Mouse (Mus musculus) hindbrain, embryonic 13.5 days (tissue): ENCODE measurements around the gene Ints11. TPM values are rescaled to one million over a fixed set of nuclear protein-coding genes. Genes with fewer than 3 reads are reported as not detected.
A peak's percentile ranks its signal among the peaks of the same experiment; 100 is the strongest.

Experiments
- ATAC-seq: fragments of 200-750 bp; cut with Nextera tagmentation; 2 replicates; pipeline ENCODE4 v1.8.0; 2017; ENCODE audit warnings: moderate TSS enrichment; ENCODE audit not compliant: low FRiP score
- H3K27ac ChIP-seq: fragments of 300-500 bp; sonication (generic); 2 replicates; pipeline ENCODE4 v1.5.1; 2015; ENCODE audit warnings: inconsistent platforms, mild to moderate bottlenecking, moderate library complexity
- H3K27me3 ChIP-seq: fragments of 300-500 bp; sonication (generic); 2 replicates; pipeline ENCODE4 v1.6.1; 2015; ENCODE audit warnings: mild to moderate bottlenecking, inconsistent platforms
- H3K36me3 ChIP-seq: fragments of 300-500 bp; sonication (generic); 2 replicates; pipeline ENCODE4 v1.6.1; 2015; ENCODE audit warnings: mild to moderate bottlenecking, inconsistent platforms
- H3K4me1 ChIP-seq: fragments of 300-500 bp; sonication (generic); replicated peaks from 2 replicates; pipeline ENCODE4 v1.6.1; 2015; ENCODE audit warnings: inconsistent platforms
- H3K4me2 ChIP-seq: fragments of 300-500 bp; sonication (generic); 2 replicates; pipeline ENCODE4 v1.6.1; 2015; ENCODE audit warnings: inconsistent platforms, mild to moderate bottlenecking, moderate library complexity
- H3K4me3 ChIP-seq: fragments of 300-500 bp; sonication (generic); 2 replicates; pipeline ENCODE4 v1.5.1; 2015; ENCODE audit warnings: mild to moderate bottlenecking, inconsistent platforms
- H3K9ac ChIP-seq: fragments of 300-500 bp; sonication (generic); 2 replicates; pipeline ENCODE4 v1.6.1; 2015; ENCODE audit warnings: mild to moderate bottlenecking, inconsistent platforms
- H3K9me3 ChIP-seq: fragments of 300-500 bp; sonication (generic); 2 replicates; pipeline ENCODE4 v1.6.1; 2016; ENCODE audit warnings: inconsistent platforms
- WGBS: fragments of 180-500 bp; shearing (Covaris S2); methylation state at CpG from one replicate; pipeline ENCODE4 v1.1.7; 2015; 5-methylcytosine and 5-hydroxymethylcytosine counted together
- polyA plus RNA-seq: library from polyadenylated mRNA; unstranded; fragments of >200 nt; fragmentation: Nextera tagmentation; extraction: Ambion mirVana; gene quantifications from 2 replicates; pipeline ENCODE4 v1.2.1, GENCODE M21; 2015

The Ints11 gene
- polyA plus RNA-seq, 1 experiment from 2014 or later, result 74.8 TPM

- Histone ChIP-seq H3K4me1 (peaks cover 19% of the 10 kb centered on the region), H3K9ac (no peak overlapping the region), H3K27ac (no peak overlapping the region), H3K36me3 (peaks cover 72% of the 10 kb centered on the region), H3K9me3 (no peaks in the 10 kb centered on the region), H3K4me2 (no peak overlapping the region), H3K27me3 (no peaks in the 10 kb centered on the region), H3K4me3 (no peak overlapping the region)
- no peak for ATAC-seq
- WGBS, result 94% methylated on average over 5 of the region's 5 CpGs
Observed at GRCm38 (mm10) chr4:155886330-155886729, 17.0 kb downstream of the Ints11 start.

DNA sequence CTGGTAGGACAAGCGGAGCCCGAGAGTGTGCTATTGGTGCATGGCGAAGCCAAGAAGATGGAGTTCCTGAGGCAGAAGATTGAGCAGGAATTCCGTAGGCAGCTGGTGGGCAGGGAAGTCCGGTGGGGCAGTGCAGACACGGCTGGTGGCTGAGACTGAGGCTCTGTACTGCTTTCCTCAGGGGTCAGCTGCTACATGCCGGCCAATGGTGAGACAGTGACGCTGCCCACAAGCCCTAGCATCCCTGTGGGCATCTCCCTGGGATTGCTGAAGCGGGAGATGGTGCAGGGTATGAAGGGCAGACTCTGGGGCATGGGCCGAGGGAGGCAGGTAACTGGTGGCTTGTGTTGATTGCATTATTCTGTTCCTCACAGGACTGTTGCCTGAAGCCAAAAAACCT, 18.3 kb downstream of the Ints11 start:
- Histone ChIP-seq H3K27ac (no peak overlapping the region), H3K36me3 (peaks cover 69% of the 10 kb centered on the region), H3K4me1 (peaks cover 21% of the 10 kb centered on the region), H3K4me3 (no peak overlapping the region), H3K27me3 (no peaks in the 10 kb centered on the region), H3K9ac (no peak overlapping the region), H3K4me2 (no peak overlapping the region), H3K9me3 (no peaks in the 10 kb centered on the region)
- WGBS, result 90% methylated on average over 10 of the region's 10 CpGs
- ATAC-seq, result no peak

GRCm38 (mm10) chr4:155888181-155888580, 18.8 kb downstream of the Ints11 start:
- no peak overlapping the region for H3K9ac ChIP-seq
- H3K4me1 ChIP-seq, result peaks cover 26% of the 10 kb centered on the region
- H3K9me3 ChIP-seq, result no peaks in the 10 kb centered on the region
- WGBS, result 93% methylated on average over 9 of the region's 9 CpGs
- H3K27me3 ChIP-seq, result no peaks in the 10 kb centered on the region
- H3K4me2 ChIP-seq, result no peak overlapping the region
- peaks cover 64% of the 10 kb centered on the region for H3K36me3 ChIP-seq
- no peak for ATAC-seq
- no peak overlapping the region for H3K4me3 ChIP-seq
- H3K27ac ChIP-seq, result no peak overlapping the region

DNA sequence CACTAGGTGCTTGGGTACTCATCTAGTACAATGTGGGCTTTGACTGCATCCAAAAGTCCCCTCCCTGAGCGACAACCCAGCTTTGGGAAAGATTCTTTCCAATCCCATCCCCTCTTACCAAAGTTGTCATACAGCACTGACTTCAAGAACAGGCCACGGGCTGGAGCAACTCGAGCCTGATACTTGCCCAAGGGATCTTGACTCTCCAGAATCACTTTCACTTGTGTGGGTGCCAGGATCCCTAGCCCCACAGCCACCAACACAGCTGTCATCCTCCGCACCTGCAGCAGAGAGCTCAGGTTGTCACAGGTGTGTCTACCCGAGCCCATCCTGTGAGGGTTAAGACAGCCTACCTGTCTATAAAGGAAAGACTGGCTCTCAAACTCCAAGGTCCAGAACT, 20.0 kb downstream of the Ints11 start:
- no peaks in the 10 kb centered on the region for H3K27me3 ChIP-seq
- no peak overlapping the region for H3K4me2 ChIP-seq
- H3K36me3 ChIP-seq, result peaks cover 56% of the 10 kb centered on the region
- no peaks in the 10 kb centered on the region for H3K9me3 ChIP-seq
- 87% methylated on average over 5 of the region's 5 CpGs for WGBS
- no peak overlapping the region for H3K9ac ChIP-seq
- H3K4me1 ChIP-seq, result peaks cover 37% of the 10 kb centered on the region
- no peak overlapping the region for H3K27ac ChIP-seq
- no peak overlapping the region for H3K4me3 ChIP-seq
- ATAC-seq, result no peak

DNA sequence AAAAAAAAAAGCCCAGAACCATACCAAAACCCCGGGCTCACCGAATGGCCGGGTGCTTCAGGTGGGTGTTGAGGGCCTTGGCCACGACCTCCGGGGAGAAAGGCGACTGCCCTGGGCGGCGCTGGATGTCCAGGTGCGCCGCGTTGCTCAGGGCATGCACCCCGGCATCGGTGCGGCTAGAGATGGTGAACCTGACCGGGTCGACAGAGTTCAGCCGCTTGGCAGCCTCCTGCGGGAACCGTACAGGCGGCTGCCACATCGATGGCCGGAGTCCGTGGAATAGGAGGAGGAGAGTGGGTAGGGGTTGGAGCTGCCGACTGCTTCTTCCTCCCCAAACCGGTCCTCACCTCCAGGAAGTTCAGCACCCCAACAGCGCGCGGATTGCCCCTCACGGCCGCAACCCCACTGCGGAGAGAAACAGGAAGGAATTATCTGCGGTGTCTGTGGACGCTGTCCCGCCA, 21.7 kb downstream of the Ints11 start:
- Histone ChIP-seq H3K27ac (peak overlapping the region; percentile 69; the same call in 1 of the 2 replicates), H3K9me3 (no peaks in the 10 kb centered on the region), H3K4me2 (peak overlapping the region; percentile 99), H3K4me3 (peak overlapping the region; percentile 93), H3K4me1 (peaks cover 55% of the 10 kb centered on the region), H3K27me3 (no peaks in the 10 kb centered on the region), H3K36me3 (peaks cover 48% of the 10 kb centered on the region), H3K9ac (peak overlapping the region; percentile 98)
- peak; percentile 4; the same call in 1 of the 2 replicates for ATAC-seq
- under 1% methylated on average over 34 of the region's 34 CpGs for WGBS

DNA sequence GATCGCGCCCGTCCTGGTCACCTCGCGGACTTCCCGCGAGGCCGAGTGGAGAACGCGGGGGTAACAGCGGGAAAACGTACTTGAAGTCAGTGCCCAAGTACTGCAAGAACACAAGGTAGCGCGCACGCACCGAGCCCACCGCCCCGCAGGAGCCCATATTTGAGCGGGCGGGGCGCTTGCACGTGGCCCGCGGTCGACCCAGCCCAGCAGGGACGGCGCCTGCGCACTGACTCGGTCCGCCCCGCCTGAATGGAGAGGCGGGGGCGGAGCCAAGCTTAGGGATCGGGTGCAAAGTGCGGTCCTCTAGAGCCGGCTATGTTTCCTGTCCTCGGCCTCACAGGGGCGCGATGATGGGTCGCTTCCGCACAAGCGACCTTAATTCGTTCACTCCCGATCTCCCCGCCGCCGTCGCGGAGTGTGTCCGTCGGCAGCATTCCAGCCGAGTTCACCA, 22.2 kb downstream of the Ints11 start, which contains the start of the genes Pusl1 and Acap3:
Gene Pusl1, minus strand, starts transcription at position 231 of the 451 bp plus-strand sequence.
Gene Acap3, plus strand, starts transcription at position 272 of the 451 bp plus-strand sequence.
- peak within 1 kb of the TSS; percentile 99 for H3K4me2 ChIP-seq
- peak within 1 kb of the TSS; percentile 99 for H3K27ac ChIP-seq
- ATAC-seq, result peak; percentile 84
- peak within 1 kb of the TSS; percentile 93 for H3K4me3 ChIP-seq
- H3K9me3 ChIP-seq, result no peaks in the 10 kb centered on the region
- peaks cover 48% of the 10 kb centered on the region for H3K36me3 ChIP-seq
- peaks cover 58% of the 10 kb centered on the region for H3K4me1 ChIP-seq
- H3K9ac ChIP-seq, result peak within 1 kb of the TSS; percentile 98
- H3K27me3 ChIP-seq, result no peaks in the 10 kb centered on the region
- under 1% methylated on average over 52 of the region's 52 CpGs for WGBS

DNA sequence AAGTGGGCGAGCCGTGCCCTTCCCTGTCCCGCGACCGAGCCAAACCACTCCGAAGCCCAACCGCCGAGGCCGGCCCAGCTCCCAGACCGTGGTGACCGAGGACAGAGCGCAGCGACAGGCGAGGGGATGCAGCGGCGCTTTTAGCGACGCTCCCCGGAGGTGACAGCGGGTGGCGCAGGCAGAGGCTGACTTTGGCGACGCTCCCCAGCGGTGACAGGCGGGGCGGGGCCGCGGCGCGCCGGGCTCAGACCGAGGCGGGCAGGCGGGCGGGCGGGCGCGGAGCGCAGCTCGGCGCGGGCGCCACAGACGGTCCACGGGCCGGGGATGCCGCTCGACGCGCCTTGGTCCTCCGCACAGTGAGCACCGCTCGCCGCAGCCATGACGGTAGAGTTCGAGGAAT, 22.7 kb downstream of the Ints11 start:
- under 1% methylated on average over 54 of the region's 56 CpGs for WGBS
- peak; percentile 91 for ATAC-seq
- no peaks in the 10 kb centered on the region for H3K27me3 ChIP-seq
- H3K36me3 ChIP-seq, result peaks cover 48% of the 10 kb centered on the region
- no peaks in the 10 kb centered on the region for H3K9me3 ChIP-seq
- peak overlapping the region; percentile 98 for H3K9ac ChIP-seq
- H3K27ac ChIP-seq, result peak overlapping the region; percentile 99
- peaks cover 58% of the 10 kb centered on the region for H3K4me1 ChIP-seq
- H3K4me2 ChIP-seq, result peak overlapping the region; percentile 99
- H3K4me3 ChIP-seq, result peak overlapping the region; percentile 93

DNA sequence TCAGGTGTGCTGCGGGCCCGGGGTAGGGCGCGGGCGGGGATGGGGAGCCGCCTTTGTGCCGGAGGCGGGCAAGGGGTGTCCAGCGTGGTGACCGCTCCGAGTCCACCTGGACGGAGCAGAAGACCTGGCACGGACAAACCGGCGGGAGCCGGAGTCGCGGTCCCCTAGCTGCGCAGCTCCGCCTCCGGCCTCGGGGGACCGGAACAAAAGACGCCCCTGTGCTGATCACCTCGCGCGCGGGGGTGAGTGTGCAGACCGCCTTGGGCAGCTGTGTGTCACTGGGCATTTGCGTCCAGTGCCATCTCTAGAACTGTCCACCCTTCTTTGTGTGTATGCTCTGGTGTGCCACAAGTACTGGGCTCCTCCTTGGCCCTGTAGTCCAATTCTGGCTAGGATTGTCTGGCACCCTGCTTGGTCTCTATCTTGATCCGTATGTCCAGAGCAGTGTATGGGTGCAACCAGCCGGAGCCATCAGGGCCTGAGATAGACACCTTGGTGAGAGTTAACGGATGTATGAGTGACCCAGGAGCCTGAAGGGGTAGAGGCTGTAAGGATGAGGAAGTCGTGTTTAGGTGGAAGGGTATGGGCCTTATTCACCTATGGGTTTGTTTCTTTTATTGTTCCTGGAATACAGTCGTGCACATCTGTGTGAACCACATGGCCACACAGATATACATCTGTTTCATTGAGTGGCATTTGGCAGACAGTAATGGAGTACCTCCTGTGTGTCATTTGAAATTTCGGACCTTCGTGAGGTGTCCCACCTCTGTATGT, 23.3 kb downstream of the Ints11 start:
- H3K4me1 ChIP-seq, result peaks cover 58% of the 10 kb centered on the region
- 5% methylated on average over 35 of the region's 37 CpGs for WGBS
- peak overlapping the region; percentile 99 for H3K27ac ChIP-seq
- peak; percentile 65 for ATAC-seq
- H3K4me2 ChIP-seq, result peak overlapping the region; percentile 99
- H3K27me3 ChIP-seq, result no peaks in the 10 kb centered on the region
- peak overlapping the region; percentile 93 for H3K4me3 ChIP-seq
- H3K36me3 ChIP-seq, result peaks cover 44% of the 10 kb centered on the region
- no peaks in the 10 kb centered on the region for H3K9me3 ChIP-seq
- peak overlapping the region; percentile 98 for H3K9ac ChIP-seq

GRCm38 (mm10) chr4:155893212-155893690, 23.9 kb downstream of the Ints11 start:
- no peaks in the 10 kb centered on the region for H3K27me3 ChIP-seq
- WGBS, result 70% methylated on average over 8 of the region's 8 CpGs
- ATAC-seq, result no peak
- no peak overlapping the region for H3K27ac ChIP-seq
- H3K9ac ChIP-seq, result peak overlapping the region; percentile 98
- peaks cover 42% of the 10 kb centered on the region for H3K36me3 ChIP-seq
- peak overlapping the region; percentile 93 for H3K4me3 ChIP-seq
- H3K9me3 ChIP-seq, result no peaks in the 10 kb centered on the region
- H3K4me1 ChIP-seq, result peaks cover 58% of the 10 kb centered on the region
- H3K4me2 ChIP-seq, result peak overlapping the region; percentile 99

GRCm38 (mm10) chr4:155894311-155894881, 25.1 kb downstream of the Ints11 start:
- H3K9me3 ChIP-seq, result no peaks in the 10 kb centered on the region
- H3K4me3 ChIP-seq, result peak overlapping the region; percentile 93
- peaks cover 42% of the 10 kb centered on the region for H3K36me3 ChIP-seq
- peak overlapping the region; percentile 98 for H3K9ac ChIP-seq
- H3K4me2 ChIP-seq, result peak overlapping the region; percentile 99
- ATAC-seq, result no peak
- H3K4me1 ChIP-seq, result peaks cover 56% of the 10 kb centered on the region
- 36% methylated on average over 8 of the region's 8 CpGs for WGBS
- no peaks in the 10 kb centered on the region for H3K27me3 ChIP-seq
- peak overlapping the region; percentile 44; the same call in 1 of the 2 replicates for H3K27ac ChIP-seq

DNA sequence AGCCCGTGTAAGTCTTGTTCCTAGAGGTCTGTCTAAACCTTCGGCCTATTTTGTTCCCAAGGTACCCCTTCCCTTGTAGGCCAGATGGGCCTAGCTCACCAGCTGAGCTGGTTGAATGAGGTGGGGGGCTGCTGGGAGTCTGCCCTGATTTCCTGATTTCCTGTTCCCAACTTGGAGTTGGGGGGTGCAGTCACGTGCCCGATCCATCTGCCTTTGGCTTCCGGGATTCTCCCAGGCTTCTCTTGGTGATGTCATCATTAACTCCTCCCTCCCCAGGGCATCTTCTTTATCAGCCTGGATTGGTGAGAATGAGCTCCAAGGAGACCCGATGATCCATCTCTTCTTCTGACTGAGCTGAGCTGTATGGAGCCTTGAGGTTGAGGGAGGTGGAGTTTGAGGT, 25.9 kb downstream of the Ints11 start:
- H3K36me3 ChIP-seq, result peaks cover 42% of the 10 kb centered on the region
- H3K4me1 ChIP-seq, result peaks cover 48% of the 10 kb centered on the region
- ATAC-seq, result no peak
- peak overlapping the region; percentile 44; the same call in 1 of the 2 replicates for H3K27ac ChIP-seq
- H3K9me3 ChIP-seq, result no peaks in the 10 kb centered on the region
- no peaks in the 10 kb centered on the region for H3K27me3 ChIP-seq
- H3K4me2 ChIP-seq, result peak overlapping the region; percentile 99
- peak overlapping the region; percentile 93 for H3K4me3 ChIP-seq
- 34% methylated on average over 6 of the region's 6 CpGs for WGBS
- H3K9ac ChIP-seq, result peak overlapping the region; percentile 98

GRCm38 (mm10) chr4:155895826-155896225, 26.5 kb downstream of the Ints11 start:
- Histone ChIP-seq H3K9me3 (no peaks in the 10 kb centered on the region), H3K27ac (no peak overlapping the region), H3K27me3 (no peaks in the 10 kb centered on the region), H3K9ac (no peak overlapping the region), H3K36me3 (peaks cover 47% of the 10 kb centered on the region), H3K4me1 (peaks cover 42% of the 10 kb centered on the region), H3K4me3 (0 out of 2 replicates have a peak overlapping the region, but pooled peaks have one; percentile 93), H3K4me2 (peak overlapping the region; percentile 99)
- 92% methylated on average over 4 of the region's 4 CpGs for WGBS
- no peak for ATAC-seq
